Mouse (Mus musculus): ENCODE results near the gene Nprl2. TPM values are rescaled to one million over a fixed set of nuclear protein-coding genes. Genes with fewer than 3 reads are reported as not detected.

Gene Nprl2
- polyA plus RNA-seq, 1 experiment, result 0.37 TPM

DNA sequence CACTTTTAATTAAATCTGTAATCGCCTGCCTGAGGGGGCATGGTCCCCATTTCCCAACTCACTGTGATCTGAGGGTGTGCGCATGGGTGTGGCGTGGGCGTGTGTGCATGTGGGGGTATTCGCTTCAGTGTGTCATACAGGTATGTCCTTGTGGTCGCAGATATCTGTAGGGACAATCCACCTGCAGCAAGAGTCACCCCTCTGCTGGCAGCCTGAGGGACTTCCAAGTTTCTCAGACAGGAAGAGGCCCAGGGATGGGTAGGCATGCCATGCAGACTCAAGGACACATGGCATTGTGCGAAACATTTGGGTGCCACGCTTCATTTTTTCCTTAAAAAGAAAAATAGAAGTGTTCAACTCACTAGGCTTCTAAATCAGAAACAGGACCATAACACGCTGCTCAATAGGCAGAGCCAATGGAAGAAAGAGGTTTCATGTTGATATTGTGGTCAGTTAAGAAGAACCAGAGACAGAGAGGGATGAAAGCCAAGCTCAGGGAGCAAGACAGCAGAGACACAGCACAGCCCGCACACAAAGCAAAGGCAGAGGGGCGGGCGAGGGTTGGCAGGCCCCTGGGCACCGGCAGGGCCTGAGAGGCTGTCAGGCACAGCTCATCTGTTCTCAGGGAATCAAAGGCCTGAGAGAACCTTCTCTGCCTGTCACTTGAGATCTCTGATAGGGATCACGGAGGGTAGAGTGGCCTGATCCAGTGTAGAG is 31.5 kb upstream of the Nprl2 start:
- no peaks in the 10 kb centered on the region for H3K36me3 ChIP-seq (replicated peaks; ENCODE audit: low read length)
- H3K4me1 ChIP-seq, result peaks cover 4% of the 10 kb centered on the region; the same call in 1 of the 2 replicates
- H3K27me3 ChIP-seq (replicated peaks), result peaks cover 79% of the 10 kb centered on the region
- no peak overlapping the region for H3K4me3 ChIP-seq (replicated peaks)
- H3K9me3 ChIP-seq, result no peaks in the 10 kb centered on the region
- TF ChIP-seq FLI1 (IDR thresholded peaks at IDR 0.05; ENCODE audit: low read length) (no peak), GATA1 (IDR thresholded peaks at IDR 0.05; ENCODE audit: borderline replicate concordance, low read length) (no peak)

DNA sequence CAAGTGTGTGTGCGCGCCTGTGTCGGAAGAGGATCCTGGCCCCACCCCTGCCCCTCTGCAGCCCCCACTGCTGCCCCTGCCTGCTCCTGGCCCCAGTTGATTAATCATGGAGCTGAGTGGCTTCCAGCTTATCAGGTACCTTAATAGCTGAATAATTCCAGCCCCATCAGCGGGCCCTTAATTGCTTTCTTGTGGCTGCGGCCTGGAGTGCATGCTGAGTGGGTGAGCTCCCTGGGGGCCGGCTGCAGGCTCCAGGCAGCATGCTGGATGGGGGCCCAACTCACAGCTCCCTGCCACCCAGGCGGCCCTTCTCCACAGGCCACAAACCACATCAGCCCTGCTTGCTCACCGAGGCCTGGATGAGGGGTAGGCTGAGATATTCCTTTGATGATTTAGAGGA is 30.6 kb upstream of the Nprl2 start:
- peaks cover 4% of the 10 kb centered on the region; the same call in 1 of the 2 replicates for H3K4me1 ChIP-seq
- H3K27me3 ChIP-seq (replicated peaks), result peaks cover 76% of the 10 kb centered on the region
- no peaks in the 10 kb centered on the region for H3K9me3 ChIP-seq
- no peaks in the 10 kb centered on the region for H3K36me3 ChIP-seq (replicated peaks; ENCODE audit: low read length)
- no peak overlapping the region for H3K4me3 ChIP-seq (replicated peaks)
- TF ChIP-seq FLI1 (IDR thresholded peaks at IDR 0.05; ENCODE audit: low read length), result no peak
- TF ChIP-seq GATA1 (IDR thresholded peaks at IDR 0.05; ENCODE audit: borderline replicate concordance, low read length), result no peak

- H3K9me3 ChIP-seq, result no peaks in the 10 kb centered on the region
- TF ChIP-seq FLI1 (IDR thresholded peaks at IDR 0.05; ENCODE audit: low read length), result no peak
- no peak for TF ChIP-seq GATA1 (IDR thresholded peaks at IDR 0.05; ENCODE audit: borderline replicate concordance, low read length)
- H3K4me3 ChIP-seq (replicated peaks), result no peak overlapping the region
- H3K27me3 ChIP-seq (replicated peaks), result peaks cover 76% of the 10 kb centered on the region
- peaks cover 4% of the 10 kb centered on the region; the same call in 1 of the 2 replicates for H3K4me1 ChIP-seq
- H3K36me3 ChIP-seq (replicated peaks; ENCODE audit: low read length), result no peaks in the 10 kb centered on the region
Measured at GRCm38 (mm10) chr9:107512326-107512725, 29.7 kb upstream of the Nprl2 start.

- no peak for TF ChIP-seq FLI1 (IDR thresholded peaks at IDR 0.05; ENCODE audit: low read length)
- no peak for TF ChIP-seq GATA1 (IDR thresholded peaks at IDR 0.05; ENCODE audit: borderline replicate concordance, low read length)
- H3K4me3 ChIP-seq (replicated peaks), result no peak overlapping the region
- no peaks in the 10 kb centered on the region for H3K9me3 ChIP-seq
- no peaks in the 10 kb centered on the region for H3K36me3 ChIP-seq (replicated peaks; ENCODE audit: low read length)
- peaks cover 76% of the 10 kb centered on the region for H3K27me3 ChIP-seq (replicated peaks)
- H3K4me1 ChIP-seq, result peaks cover 4% of the 10 kb centered on the region; the same call in 1 of the 2 replicates
Measured at GRCm38 (mm10) chr9:107514303-107514955, 27.6 kb upstream of the Nprl2 start.

DNA sequence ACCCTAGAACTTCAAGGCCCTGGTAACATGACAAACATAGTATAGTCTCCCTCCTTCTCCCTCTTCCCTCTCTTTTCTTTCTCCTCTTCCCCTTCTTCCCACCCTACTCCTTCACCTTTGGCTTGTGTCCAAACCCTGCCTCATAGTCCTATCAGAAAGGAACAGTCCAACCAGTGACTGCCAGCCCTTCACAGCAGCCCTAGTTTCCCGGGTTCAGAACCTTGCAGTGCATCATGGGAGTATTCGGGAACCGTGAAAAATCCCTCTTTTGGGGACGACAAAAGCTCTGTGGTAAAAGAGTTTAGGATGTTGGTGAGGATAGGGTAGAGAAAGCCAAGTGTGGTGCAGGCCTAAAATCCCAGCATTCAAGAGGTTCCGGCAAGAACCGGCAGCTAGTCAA is 21.7 kb upstream of the Nprl2 start:
- Histone ChIP-seq H3K9me3 (no peaks in the 10 kb centered on the region), H3K36me3 (replicated peaks; ENCODE audit: low read length) (no peaks in the 10 kb centered on the region), H3K4me1 (peaks cover 39% of the 10 kb centered on the region), H3K4me3 (replicated peaks) (no peak overlapping the region), H3K27me3 (replicated peaks) (peaks cover 85% of the 10 kb centered on the region)
- no peak for TF ChIP-seq GATA1 (IDR thresholded peaks at IDR 0.05; ENCODE audit: borderline replicate concordance, low read length)
- no peak for TF ChIP-seq FLI1 (IDR thresholded peaks at IDR 0.05; ENCODE audit: low read length)

DNA sequence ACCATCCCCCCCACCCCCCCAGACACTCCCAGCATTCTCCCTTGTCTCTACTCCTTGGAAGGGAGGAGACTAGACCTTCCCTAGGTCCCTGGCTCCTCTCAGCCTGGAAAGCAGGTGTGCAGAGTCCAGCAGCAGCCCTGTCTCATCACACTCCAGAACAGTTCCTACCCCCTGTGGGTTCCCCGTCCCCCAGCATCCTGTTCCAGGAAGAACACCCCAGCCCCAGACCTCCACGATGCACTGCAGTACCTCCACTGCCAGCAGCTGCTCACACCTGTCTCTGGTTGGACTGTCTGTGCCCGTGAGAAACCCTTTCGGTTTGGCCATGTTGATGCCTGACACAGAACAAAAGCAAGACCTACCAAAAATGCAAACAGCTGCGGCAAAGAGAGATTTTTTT is 20.8 kb upstream of the Nprl2 start:
- Histone ChIP-seq H3K36me3 (replicated peaks; ENCODE audit: low read length) (no peaks in the 10 kb centered on the region), H3K27me3 (replicated peaks) (peaks cover 90% of the 10 kb centered on the region), H3K4me3 (replicated peaks) (peak overlapping the region; percentile 84), H3K4me1 (peaks cover 41% of the 10 kb centered on the region), H3K9me3 (no peaks in the 10 kb centered on the region)
- TF ChIP-seq FLI1 (IDR thresholded peaks at IDR 0.05; ENCODE audit: low read length) (no peak), GATA1 (IDR thresholded peaks at IDR 0.05; ENCODE audit: borderline replicate concordance, low read length) (no peak)

GRCm38 (mm10) chr9:107521711-107522399 is 20.2 kb upstream of the Nprl2 start:
- Histone ChIP-seq H3K9me3 (no peaks in the 10 kb centered on the region), H3K36me3 (replicated peaks; ENCODE audit: low read length) (no peaks in the 10 kb centered on the region), H3K4me3 (replicated peaks) (peak overlapping the region; percentile 90), H3K4me1 (peaks cover 48% of the 10 kb centered on the region), H3K27me3 (replicated peaks) (peaks cover 91% of the 10 kb centered on the region)
- TF ChIP-seq FLI1 (IDR thresholded peaks at IDR 0.05; ENCODE audit: low read length), result no peak
- TF ChIP-seq GATA1 (IDR thresholded peaks at IDR 0.05; ENCODE audit: borderline replicate concordance, low read length), result no peak

DNA sequence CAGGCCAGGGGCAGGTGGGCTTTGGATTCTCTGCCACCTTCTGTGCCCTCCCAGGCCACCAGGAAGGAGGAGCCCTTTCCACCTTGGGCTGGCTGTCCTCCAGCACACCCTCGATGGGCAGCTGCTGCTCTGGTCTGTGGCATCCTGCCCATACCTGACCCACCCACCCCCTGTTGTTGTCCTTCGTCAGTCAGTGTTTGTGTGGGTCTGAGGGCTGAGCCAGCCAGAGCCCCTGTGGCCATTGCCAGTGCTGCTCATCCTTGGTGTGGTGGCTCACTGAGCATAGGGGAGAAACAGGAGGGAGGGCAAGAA is 19.7 kb upstream of the Nprl2 start:
- Histone ChIP-seq H3K9me3 (no peaks in the 10 kb centered on the region), H3K27me3 (replicated peaks) (peaks cover 93% of the 10 kb centered on the region), H3K36me3 (replicated peaks; ENCODE audit: low read length) (no peaks in the 10 kb centered on the region), H3K4me3 (replicated peaks) (peak overlapping the region; percentile 90), H3K4me1 (peaks cover 53% of the 10 kb centered on the region)
- TF ChIP-seq FLI1 (IDR thresholded peaks at IDR 0.05; ENCODE audit: low read length), result no peak
- TF ChIP-seq GATA1 (IDR thresholded peaks at IDR 0.05; ENCODE audit: borderline replicate concordance, low read length), result no peak

- Histone ChIP-seq H3K4me3 (replicated peaks) (peak overlapping the region; percentile 91), H3K36me3 (replicated peaks; ENCODE audit: low read length) (no peaks in the 10 kb centered on the region), H3K4me1 (peaks cover 40% of the 10 kb centered on the region), H3K27me3 (replicated peaks) (peaks cover 77% of the 10 kb centered on the region), H3K9me3 (no peaks in the 10 kb centered on the region)
- no peak for TF ChIP-seq GATA1 (IDR thresholded peaks at IDR 0.05; ENCODE audit: borderline replicate concordance, low read length)
- TF ChIP-seq FLI1 (IDR thresholded peaks at IDR 0.05; ENCODE audit: low read length), result no peak
Measured at GRCm38 (mm10) chr9:107526198-107527026, 15.6 kb upstream of the Nprl2 start.

Measured in megakaryocyte, embryonic 14.5 days (primary cell).